Mouse (Mus musculus): Measurements from ENCODE around the gene Ambra1.

Ambra1 gene

GRCm38 (mm10) chr2:91871225-91871624 is 141.3 kb downstream of the Ambra1 start:
- DNase-seq (ENCODE audit: low spot score in 2 of 2): no peak

- DNase-seq (ENCODE audit: low spot score in 2 of 2): no peak
Measured at GRCm38 (mm10) chr2:91872658-91873057, 142.7 kb downstream of the Ambra1 start.

- DNase-seq (ENCODE audit: low spot score in 2 of 2): no peak
Measured at GRCm38 (mm10) chr2:91876000-91876805, 146.3 kb downstream of the Ambra1 start.

- no peak for DNase-seq (ENCODE audit: low spot score in 2 of 2)
Measured at GRCm38 (mm10) chr2:91876806-91877140, 146.8 kb downstream of the Ambra1 start.

GRCm38 (mm10) chr2:91878387-91879180 is 148.7 kb downstream of the Ambra1 start:
- peak in 1 of 2 experiments; percentile 21 for DNase-seq (ENCODE audit: low spot score in 2 of 2)

GRCm38 (mm10) chr2:91883961-91884360 is 154.0 kb downstream of the Ambra1 start:
- DNase-seq (ENCODE audit: low spot score in 2 of 2): no peak

GRCm38 (mm10) chr2:91884616-91885015 is 154.7 kb downstream of the Ambra1 start:
- no peak for DNase-seq (ENCODE audit: low spot score in 2 of 2)

GRCm38 (mm10) chr2:91894716-91895115 is 164.8 kb downstream of the Ambra1 start:
- DNase-seq (ENCODE audit: low spot score in 2 of 2): no peak

GRCm38 (mm10) chr2:91895401-91895800 is 165.5 kb downstream of the Ambra1 start:
- DNase-seq (ENCODE audit: low spot score in 2 of 2): no peak

GRCm38 (mm10) chr2:91897968-91898367 is 168.0 kb downstream of the Ambra1 start:
- DNase-seq (ENCODE audit: low spot score in 2 of 2): no peak

GRCm38 (mm10) chr2:91899141-91899540 is 169.2 kb downstream of the Ambra1 start:
- no peak for DNase-seq (ENCODE audit: low spot score in 2 of 2)

GRCm38 (mm10) chr2:91900431-91900830 is 170.5 kb downstream of the Ambra1 start:
- no peak for DNase-seq (ENCODE audit: low spot score in 2 of 2)

GRCm38 (mm10) chr2:91902336-91902735 is 172.4 kb downstream of the Ambra1 start:
- DNase-seq (ENCODE audit: low spot score in 2 of 2): no peak

GRCm38 (mm10) chr2:91903171-91903925 is 173.4 kb downstream of the Ambra1 start:
- peak in 1 of 2 experiments; percentile 46 for DNase-seq (ENCODE audit: low spot score in 2 of 2)

- DNase-seq (ENCODE audit: low spot score in 2 of 2): peak in 1 of 2 experiments; percentile 48
Measured at GRCm38 (mm10) chr2:91904618-91905307, 174.8 kb downstream of the Ambra1 start.

GRCm38 (mm10) chr2:91906141-91906540 is 176.2 kb downstream of the Ambra1 start:
- DNase-seq (ENCODE audit: low spot score in 2 of 2): no peak

- DNase-seq (ENCODE audit: low spot score in 2 of 2): no peak
Measured at GRCm38 (mm10) chr2:91912616-91913015, 182.7 kb downstream of the Ambra1 start.

- no peak for DNase-seq (ENCODE audit: low spot score in 2 of 2)
Measured at GRCm38 (mm10) chr2:91913328-91914110, 183.6 kb downstream of the Ambra1 start.

GRCm38 (mm10) chr2:91916346-91916977 is 186.5 kb downstream of the Ambra1 start:
- DNase-seq (ENCODE audit: low spot score in 2 of 2): no peak

GRCm38 (mm10) chr2:91917096-91917495 is 187.2 kb downstream of the Ambra1 start:
- no peak for DNase-seq (ENCODE audit: low spot score in 2 of 2)
